In genomic region chr1:134195979-134196378, GRCm38 (mm10) we compare ENCODE assay signal across 9 mouse cellular contexts. TPM values are rescaled to one million over a fixed set of nuclear protein-coding genes. Genes with fewer than 3 reads are reported as not detected.
DNase-seq lines count a peak whose midpoint lies in the region; ATAC-seq and TF ChIP-seq lines count a peak whose summit lies in the region.
"Had no signal": no experiment of that assay in that cellular context is flagged by ENCODE, and none has a peak within 500 bp of the region (broad histone marks: within the 10 kb centered on the region; RNA-seq: fewer than 3 reads in every experiment).

No protein-coding gene starts in this region.

- ATAC-seq in heart, postnatal 0 days (ENCODE audit: insufficient read depth, low read depth), result peak; percentile 42
- no peak for ATAC-seq in midbrain, postnatal 0 days (ENCODE audit: low FRiP score)
- no peak for ATAC-seq in liver, embryonic 12.5 days

- no peak for TF ChIP-seq EP300 in heart, postnatal 0 days (IDR thresholded peaks at IDR 0.05; ENCODE audit: low read depth)

- peak; percentile 66 for DNase-seq in adrenal gland, postnatal 14 days
- no peak for DNase-seq in adrenal gland, adult 8-10 months
- peak; percentile 43 for DNase-seq in retina, embryonic 14.5 days (ENCODE audit: low spot score)
- DNase-seq in retina, postnatal 1 day, result no peak
- peak; percentile 43 for DNase-seq in heart, postnatal 0 days (ENCODE audit: low spot score)
- DNase-seq in midbrain, postnatal 0 days (ENCODE audit: low spot score), result peak; percentile 28
- no peak for DNase-seq in embryo, embryonic 11 days

- no peaks in the 10 kb centered on the region for H3K9me3 ChIP-seq in heart, postnatal 0 days (replicated peaks; ENCODE audit: control insufficient read depth, low read length)
- no peaks in the 10 kb centered on the region for H3K9me3 ChIP-seq in midbrain, postnatal 0 days (ENCODE audit: low read length)
- H3K9me3 ChIP-seq in liver, embryonic 12.5 days (replicated peaks), result no peaks in the 10 kb centered on the region

- H3K27me3 ChIP-seq in heart, postnatal 0 days (ENCODE audit: control insufficient read depth, insufficient read depth, low read length), result no peaks in the 10 kb centered on the region
- H3K27me3 ChIP-seq in midbrain, postnatal 0 days (ENCODE audit: insufficient read depth, low read length), result no peaks in the 10 kb centered on the region
- peaks cover 62% of the 10 kb centered on the region for H3K27me3 ChIP-seq in liver, embryonic 12.5 days (replicated peaks)

- H3K27ac ChIP-seq in heart, postnatal 0 days (ENCODE audit: low read depth), result peak overlapping the region; percentile 71
- H3K27ac ChIP-seq in midbrain, postnatal 0 days (ENCODE audit: low read depth, low read length), result no peak overlapping the region
- H3K27ac ChIP-seq in liver, embryonic 12.5 days, result no peak overlapping the region

- no peaks in the 10 kb centered on the region for H3K36me3 ChIP-seq in heart, postnatal 0 days (replicated peaks; ENCODE audit: control insufficient read depth, insufficient read depth, low read length)
- H3K36me3 ChIP-seq in midbrain, postnatal 0 days (ENCODE audit: insufficient read depth, low read length), result no peaks in the 10 kb centered on the region
- H3K36me3 ChIP-seq in liver, embryonic 12.5 days, result no peaks in the 10 kb centered on the region

- H3K4me1 ChIP-seq in heart, postnatal 0 days (ENCODE audit: control insufficient read depth, insufficient read depth), result peaks cover 27% of the 10 kb centered on the region
- no peaks in the 10 kb centered on the region for H3K4me1 ChIP-seq in midbrain, postnatal 0 days (ENCODE audit: insufficient read depth, low read length)
- peaks cover 18% of the 10 kb centered on the region for H3K4me1 ChIP-seq in liver, embryonic 12.5 days

- H3K4me3 ChIP-seq in heart, postnatal 0 days (ENCODE audit: low read depth, low read length), result no peak overlapping the region
- H3K4me3 ChIP-seq in midbrain, postnatal 0 days (ENCODE audit: low read depth, low read length), result no peak overlapping the region
- H3K4me3 ChIP-seq in liver, embryonic 12.5 days, result no peak overlapping the region

- WGBS in heart, postnatal 0 days, result 14% methylated on average over 4 of the region's 4 CpGs
- WGBS in midbrain, postnatal 0 days, result 56% methylated on average over 4 of the region's 4 CpGs
- 57% methylated on average over 4 of the region's 4 CpGs for WGBS in liver, embryonic 12.5 days (ENCODE audit: insufficient replicate concordance)

- no peak for TF ChIP-seq CTCF in heart, postnatal 0 days (IDR thresholded peaks at IDR 0.05; ENCODE audit: low read depth)
- no peak for TF ChIP-seq CTCF in midbrain, postnatal 0 days (IDR thresholded peaks at IDR 0.05)

- peak overlapping the region; percentile 8; the same call in 1 of the 2 replicates for H3K4me2 ChIP-seq in heart, postnatal 0 days (ENCODE audit: low read depth, low read length)
- no peak overlapping the region for H3K4me2 ChIP-seq in midbrain, postnatal 0 days (ENCODE audit: low read depth, low read length, poor library complexity, severe bottlenecking)
- no peak overlapping the region for H3K4me2 ChIP-seq in liver, embryonic 12.5 days

- no peak overlapping the region for H3K9ac ChIP-seq in heart, postnatal 0 days (replicated peaks; ENCODE audit: low read depth, low read length)
- no peak overlapping the region for H3K9ac ChIP-seq in midbrain, postnatal 0 days (replicated peaks; ENCODE audit: low read length, poor library complexity, severe bottlenecking)
- no peak overlapping the region for H3K9ac ChIP-seq in liver, embryonic 12.5 days

RNA-seq across cellular contexts. Expression of gene Mybph, which starts 2.7 kb away (rescaled TPM):
- total RNA-seq in adrenal gland, postnatal 14 days (2021), result not detected in 2 replicates
- total RNA-seq in adrenal gland, adult 8-10 months (2022), result under 1 TPM in 2 of 4 experiments, not detected in 2; 0.17 to 0.24 TPM
- total RNA-seq in heart, postnatal 0 days (2014; rRNA removed; ENCODE audit: low replicate concordance), result not detected in 2 replicates
- 0.12 TPM in 2 replicates for polyA plus RNA-seq in heart, postnatal 0 days (2015; fragmentation: Nextera tagmentation; extraction: Ambion mirVana)
- total RNA-seq in midbrain, postnatal 0 days (2014; rRNA removed), result not detected in 2 replicates
- polyA plus RNA-seq in midbrain, postnatal 0 days (2015; fragmentation: Nextera tagmentation; extraction: Ambion mirVana), result 0.12 TPM in 1 of 2 replicates, not detected in the other
- polyA plus RNA-seq in liver, embryonic 12.5 days (2016; fragmentation: Nextera tagmentation; extraction: Ambion mirVana), result 0.37 and 1.1 TPM in 2 replicates
- total RNA-seq: left cerebral cortex, postnatal 14 days had no signal

RNA-seq across cellular contexts. Expression of gene Chil1, which starts 14.0 kb away (rescaled TPM):
- 1.1 and 1.2 TPM in 2 replicates for total RNA-seq in adrenal gland, postnatal 14 days (2021)
- 1 to 10 TPM in 3 of 4 experiments, under 1 TPM in 1; 0.74 to 1.6 (median 1.3) TPM for total RNA-seq in adrenal gland, adult 8-10 months (2022)
- 0.69 TPM in 1 of 2 replicates, not detected in the other for total RNA-seq in heart, postnatal 0 days (2014; rRNA removed; ENCODE audit: low replicate concordance)
- polyA plus RNA-seq in heart, postnatal 0 days (2015; fragmentation: Nextera tagmentation; extraction: Ambion mirVana), result 0.59 and 0.95 TPM in 2 replicates
- 0.47 and 3.0 TPM in 2 replicates for total RNA-seq in midbrain, postnatal 0 days (2014; rRNA removed)
- polyA plus RNA-seq in midbrain, postnatal 0 days (2015; fragmentation: Nextera tagmentation; extraction: Ambion mirVana), result 3.0 and 4.3 TPM in 2 replicates
- polyA plus RNA-seq in liver, embryonic 12.5 days (2016; fragmentation: Nextera tagmentation; extraction: Ambion mirVana), result 1.4 and 1.5 TPM in 2 replicates

RNA-seq across cellular contexts. Expression of gene Adora1, which starts 39.3 kb away (rescaled TPM):
- 78.9 and 91.9 TPM in 2 replicates for total RNA-seq in adrenal gland, postnatal 14 days (2021)
- 100 to 1,000 TPM; 162 to 296 (median 242) TPM for total RNA-seq in adrenal gland, adult 8-10 months (2022)
- 15.5 and 29.2 TPM in 2 replicates for total RNA-seq in heart, postnatal 0 days (2014; rRNA removed; ENCODE audit: low replicate concordance)
- 11.7 and 12.9 TPM in 2 replicates for polyA plus RNA-seq in heart, postnatal 0 days (2015; fragmentation: Nextera tagmentation; extraction: Ambion mirVana)
- 45.1 and 54.2 TPM in 2 replicates for total RNA-seq in midbrain, postnatal 0 days (2014; rRNA removed)
- 32.5 and 35.6 TPM in 2 replicates for polyA plus RNA-seq in midbrain, postnatal 0 days (2015; fragmentation: Nextera tagmentation; extraction: Ambion mirVana)
- 0.06 and 0.16 TPM in 2 replicates for polyA plus RNA-seq in liver, embryonic 12.5 days (2016; fragmentation: Nextera tagmentation; extraction: Ambion mirVana)

Comparison
In these comparisons a context has a peak if more than half of its experiments do, and no peak if none do; other contexts are left out.
1. DNase-seq: peak in adrenal gland, postnatal 14 days (single experiment), retina, embryonic 14.5 days (single experiment), heart, postnatal 0 days (single experiment) and midbrain, postnatal 0 days (single experiment); none in adrenal gland, adult 8-10 months (single experiment), retina, postnatal 1 day (single experiment) and embryo, embryonic 11 days (single experiment).